Mouse (Mus musculus) megakaryocyte, embryonic 14.5 days (primary cell): Measurements from ENCODE around the gene En2.

ENCODE experiments used
- FLI1 ChIP-seq: IDR thresholded peaks from 2 replicates; pipeline ENCODE4 v1.6.1; 2012; ENCODE audit warnings: low read length, inconsistent platforms, mixed read lengths
- GATA1 ChIP-seq: IDR thresholded peaks from 3 replicates; pipeline ENCODE4 v1.6.1; 2012; ENCODE audit warnings: mixed read lengths, low read length, inconsistent platforms, borderline replicate concordance

DNA sequence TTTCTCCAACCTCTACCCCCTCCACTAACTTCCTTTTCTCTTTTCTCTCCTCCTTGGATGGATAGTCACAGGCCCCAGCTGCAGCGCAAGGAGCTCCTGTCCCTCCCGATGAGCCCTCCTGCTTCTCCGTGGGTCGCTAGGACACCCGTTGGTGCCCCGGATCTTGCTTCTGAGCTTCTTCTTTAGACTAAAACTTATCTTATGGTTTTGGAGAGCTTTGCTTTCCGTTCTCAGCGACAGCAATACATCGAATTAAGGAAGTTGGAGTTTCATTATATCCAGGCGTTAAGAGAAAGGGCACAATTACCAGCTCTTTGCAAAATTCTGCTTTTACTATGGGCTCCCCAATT is 10.1 kb downstream of the En2 start:
- no peak for TF ChIP-seq GATA1
- no peak for TF ChIP-seq FLI1
